Mouse (Mus musculus) brain, embryonic 14.5 days (tissue): ENCODE data around the gene Celf2. TPM values are rescaled to one million over a fixed set of nuclear protein-coding genes. Genes with fewer than 3 reads are reported as not detected.

Experiments used
- DNase-seq: peaks from one replicate; pipeline ENCODE4 v3.0.0-alpha.2; 2011; ENCODE audit warnings: low read depth
- CTCF ChIP-seq: fragments of 200-500 bp; IDR thresholded peaks from 2 replicates; pipeline ENCODE4 v1.5.1; 2012; ENCODE audit warnings: inconsistent platforms, mild to moderate bottlenecking, moderate library complexity, borderline replicate concordance; ENCODE audit not compliant: insufficient read depth, insufficient read length; ENCODE audit errors: extremely low read depth
- POLR2A ChIP-seq: fragments of 200-500 bp; IDR thresholded peaks from 2 replicates; pipeline ENCODE4 v1.6.1; 2012; ENCODE audit warnings: mild to moderate bottlenecking, inconsistent platforms, borderline replicate concordance; ENCODE audit not compliant: poor library complexity, insufficient read depth, insufficient read length, severe bottlenecking; ENCODE audit errors: extremely low read depth
- polyA plus RNA-seq: library from polyadenylated mRNA; depleted of rRNA; stranded (reverse); fragments of >200 nt; gene quantifications from 2 replicates; pipeline ENCODE4 v1.2.3, GENCODE M21; 2012

The Celf2 gene
- polyA plus RNA-seq, 1 experiment, result 161 TPM

DNA sequence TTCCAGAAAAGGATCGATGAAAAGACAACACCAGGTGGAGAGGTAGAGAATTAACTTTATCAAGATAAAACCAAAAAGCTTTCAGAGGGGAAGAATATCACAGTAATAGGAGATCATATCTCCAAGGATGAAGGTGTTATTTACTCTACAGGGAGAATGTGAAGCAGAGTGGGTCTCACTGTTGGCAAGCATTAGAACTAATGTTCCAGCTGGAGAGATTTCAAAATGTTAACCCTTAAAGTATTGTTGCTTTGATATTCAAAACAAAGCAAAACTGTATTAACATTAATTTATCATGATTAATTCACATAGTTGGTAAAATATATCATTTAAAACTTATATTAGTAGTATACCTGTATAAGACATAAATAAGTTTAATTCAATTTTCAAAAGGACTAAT is 700.6 kb downstream of the Celf2 start:
- TF ChIP-seq POLR2A, result no peak
- TF ChIP-seq CTCF, result no peak
- peak; percentile 48 for DNase-seq

DNA sequence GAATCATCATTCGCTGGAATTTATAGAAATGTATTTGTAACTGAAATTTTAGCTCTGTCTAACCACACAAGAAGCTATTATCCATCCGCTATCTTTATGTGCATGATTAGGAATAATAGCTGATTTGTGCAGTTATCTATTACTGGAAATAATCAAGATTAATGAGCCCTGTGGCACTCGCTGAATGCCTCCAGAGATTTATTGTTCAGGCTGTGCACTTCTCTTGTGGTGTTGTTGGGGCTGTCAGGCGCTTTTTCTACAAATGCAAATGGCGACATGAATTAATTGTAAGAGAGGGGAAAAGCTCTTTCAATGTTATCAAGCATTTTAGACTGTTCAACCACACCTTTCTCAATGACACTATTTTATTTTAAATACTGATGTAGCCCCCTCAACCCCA is 712.6 kb downstream of the Celf2 start:
- TF ChIP-seq CTCF, result no peak
- TF ChIP-seq POLR2A, result no peak
- DNase-seq, result peak; percentile 57

- no peak for TF ChIP-seq POLR2A
- DNase-seq, result no peak
These were observed 713.3 kb downstream of the Celf2 start for GRCm38 (mm10) chr2:6795995-6796588.

- TF ChIP-seq POLR2A (no peak), CTCF (no peak)
These were observed 714.5 kb downstream of the Celf2 start for GRCm38 (mm10) chr2:6794858-6795257.

DNA sequence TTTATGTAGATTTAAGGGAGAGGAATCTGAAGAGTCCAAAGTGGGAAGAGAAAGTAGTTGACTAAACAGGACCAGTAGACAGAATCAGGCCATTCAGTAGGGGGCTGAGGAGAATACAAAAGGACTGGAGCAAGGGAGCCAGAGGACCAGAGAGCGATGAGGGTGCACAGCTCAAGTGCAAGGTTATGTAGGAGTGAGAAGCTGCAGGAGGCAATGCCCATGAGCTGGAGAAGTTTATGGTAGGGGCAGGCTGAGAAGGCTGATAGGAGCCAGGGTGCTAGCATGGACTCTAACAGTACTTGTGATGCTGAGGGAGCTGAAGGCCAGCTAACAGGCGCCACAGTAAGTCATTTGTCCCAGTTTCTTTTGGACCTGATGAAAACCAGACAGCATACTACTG is 718.5 kb downstream of the Celf2 start:
- TF ChIP-seq CTCF, result no peak
- TF ChIP-seq POLR2A, result no peak
- DNase-seq, result no peak

More at GRCm38 (mm10) chr2:6794858-6795257, 714.5 kb downstream of the Celf2 start:
- no peak for DNase-seq

DNA sequence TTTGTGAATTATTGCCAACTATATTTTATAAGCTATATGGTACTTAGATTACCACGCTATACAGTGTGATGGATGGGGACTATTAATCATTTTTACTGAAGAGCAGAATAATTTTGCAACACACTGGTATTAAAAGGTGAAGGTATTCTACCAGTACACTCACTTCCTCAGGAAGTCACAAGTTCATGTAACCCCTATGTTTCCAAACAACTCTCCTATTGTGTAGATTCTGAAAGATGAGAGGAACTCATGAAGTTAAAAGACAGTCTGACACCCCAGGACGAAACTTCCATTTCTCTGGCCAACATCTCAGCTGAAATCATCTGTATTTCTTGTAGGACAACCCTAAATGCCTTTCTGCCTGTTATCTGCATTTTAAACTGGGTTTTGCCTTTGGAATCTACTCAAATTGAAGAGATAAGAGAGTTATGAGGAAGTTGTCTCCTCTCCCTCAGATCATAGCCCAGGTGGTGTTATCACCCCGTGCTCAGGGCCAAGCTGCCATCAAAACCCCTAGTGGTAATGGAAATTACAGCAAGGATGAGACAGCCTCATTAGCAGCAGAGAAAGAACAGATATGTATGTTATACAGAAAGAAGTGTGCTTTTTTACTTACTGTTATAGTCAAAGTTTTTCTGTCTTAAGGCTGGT is 722.7 kb downstream of the Celf2 start:
- no peak for DNase-seq
- no peak; the same call in 1 of the 2 replicates for TF ChIP-seq CTCF

DNA sequence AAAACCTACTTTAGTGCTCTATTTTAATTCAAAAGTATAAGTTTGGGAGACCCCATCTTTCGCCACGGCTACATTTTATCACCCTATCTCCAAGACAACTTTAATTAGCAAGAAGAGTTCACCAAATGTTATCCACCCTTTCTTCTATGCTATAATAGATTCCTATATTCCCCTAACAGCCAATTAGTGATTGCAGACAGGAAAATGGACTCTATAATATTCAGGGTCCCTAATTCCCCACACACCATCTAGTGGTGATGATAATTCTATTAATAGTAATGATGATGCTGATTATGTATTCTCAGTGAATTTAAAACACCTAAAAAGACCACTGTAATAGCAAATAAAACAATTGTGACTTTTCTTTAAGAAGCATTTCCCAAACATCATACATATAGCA is 739.1 kb downstream of the Celf2 start:
- TF ChIP-seq CTCF (no peak), POLR2A (no peak)
- peak; percentile 36 for DNase-seq

DNA sequence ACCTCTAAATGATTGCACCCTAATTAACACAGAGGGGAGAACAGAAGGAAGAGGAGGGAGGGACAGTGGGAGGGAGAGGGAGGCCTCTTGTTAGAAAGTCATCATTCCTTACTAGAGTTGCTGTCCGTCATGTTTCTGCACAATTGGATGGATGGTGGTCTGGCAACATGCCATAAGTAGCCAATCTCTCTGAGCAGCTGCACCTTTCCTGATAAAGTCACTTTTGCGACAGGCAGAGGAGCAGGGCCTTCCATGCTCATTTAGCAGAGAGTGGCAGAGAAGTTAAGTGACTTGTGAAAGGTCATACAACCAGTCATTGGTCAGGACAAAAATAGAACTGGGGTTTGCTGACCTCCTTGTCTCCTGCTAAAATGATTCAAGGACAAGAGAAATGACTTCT is 747.0 kb downstream of the Celf2 start:
- peak; percentile 30 for DNase-seq
- no peak for TF ChIP-seq POLR2A
- TF ChIP-seq CTCF, result no peak

GRCm38 (mm10) chr2:6743173-6743572 is 766.2 kb downstream of the Celf2 start:
- TF ChIP-seq CTCF (no peak), POLR2A (no peak)
- no peak for DNase-seq

- no peak for TF ChIP-seq POLR2A
- TF ChIP-seq CTCF, result no peak
- peak; percentile 46 for DNase-seq
These were observed 769.2 kb downstream of the Celf2 start for GRCm38 (mm10) chr2:6739998-6740668.

- peak; percentile 73 for DNase-seq
- no peak for TF ChIP-seq POLR2A
- no peak for TF ChIP-seq CTCF
These were observed 777.3 kb downstream of the Celf2 start for GRCm38 (mm10) chr2:6732026-6732425.

GRCm38 (mm10) chr2:6730860-6731259 is 778.5 kb downstream of the Celf2 start:
- DNase-seq, result no peak
- TF ChIP-seq POLR2A, result no peak
- TF ChIP-seq CTCF, result no peak

GRCm38 (mm10) chr2:6729984-6730383 is 779.4 kb downstream of the Celf2 start:
- DNase-seq, result peak; percentile 38
- TF ChIP-seq POLR2A (no peak), CTCF (no peak)

DNA sequence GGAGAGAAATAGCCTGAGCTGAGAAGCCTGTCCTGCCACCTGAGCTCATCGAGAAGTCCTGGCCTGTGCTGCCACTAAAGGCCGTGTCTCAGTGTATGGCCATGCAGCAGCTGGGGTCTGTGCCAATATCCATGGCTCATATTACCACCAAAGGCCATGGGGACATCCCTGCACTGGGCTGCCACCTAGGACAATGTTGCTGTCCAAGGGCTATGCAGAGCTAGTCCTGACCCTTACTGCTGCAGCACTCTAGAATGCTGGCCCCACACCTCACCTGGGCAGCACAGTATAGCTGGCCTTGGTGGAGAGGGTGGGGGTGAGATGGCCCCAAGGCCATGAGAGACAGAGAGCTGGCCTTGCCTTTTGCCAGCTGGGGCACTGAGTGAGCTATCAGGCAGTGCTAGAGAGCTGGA is 780.5 kb downstream of the Celf2 start:
- TF ChIP-seq POLR2A, result no peak
- TF ChIP-seq CTCF, result no peak
- no peak for DNase-seq
